Mouse (Mus musculus) B cell, adult 2 months (primary cell): ENCODE data around the gene Pias1.

ENCODE experiments used
- DNase-seq, 2 experiments: peaks; one replicate each; pipeline ENCODE4 v3.0.0; 2022

Pias1 gene

DNA sequence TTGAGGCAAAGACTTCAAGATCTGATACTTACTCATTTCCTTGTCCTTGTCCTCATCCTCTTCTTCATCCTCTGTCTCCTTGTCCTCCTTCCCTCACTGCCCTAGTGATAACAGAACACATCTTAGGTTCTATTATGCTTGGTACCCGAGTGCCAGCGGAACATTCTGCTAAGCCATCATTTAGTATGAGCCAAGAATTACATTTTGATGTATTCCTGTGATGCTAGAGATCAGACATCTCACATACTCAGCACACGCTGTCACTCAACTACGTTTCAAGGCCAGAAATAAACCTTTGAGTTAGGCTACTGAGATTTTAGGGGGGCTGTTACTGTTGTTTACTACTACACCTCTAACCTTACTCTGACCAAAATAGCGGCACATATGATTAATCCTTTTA is at the start of gene Pias1:
Gene Pias1, minus strand, starts transcription at position 101 of the 400 bp plus-strand sequence.
- no peak for DNase-seq

DNA sequence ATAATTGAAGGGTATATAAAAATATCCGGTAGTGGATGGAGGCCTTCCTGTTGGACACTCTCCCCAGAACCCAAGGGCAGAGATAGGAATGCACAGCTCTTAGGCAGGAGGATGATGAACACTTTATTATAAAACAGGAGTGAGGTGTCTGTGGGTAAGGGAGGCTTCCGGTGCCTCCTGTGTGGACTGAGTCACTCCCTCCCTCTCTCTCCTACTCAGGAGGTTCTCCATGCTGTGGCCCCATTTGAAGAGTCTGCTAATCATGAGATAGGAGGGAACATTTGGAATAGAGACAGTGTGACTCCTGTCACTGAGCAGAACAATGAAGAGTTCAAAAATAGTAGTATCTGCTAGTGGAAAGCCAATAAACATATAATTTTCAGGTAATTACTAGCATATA is 47.7 kb upstream of the Pias1 start:
- DNase-seq: no peak

DNA sequence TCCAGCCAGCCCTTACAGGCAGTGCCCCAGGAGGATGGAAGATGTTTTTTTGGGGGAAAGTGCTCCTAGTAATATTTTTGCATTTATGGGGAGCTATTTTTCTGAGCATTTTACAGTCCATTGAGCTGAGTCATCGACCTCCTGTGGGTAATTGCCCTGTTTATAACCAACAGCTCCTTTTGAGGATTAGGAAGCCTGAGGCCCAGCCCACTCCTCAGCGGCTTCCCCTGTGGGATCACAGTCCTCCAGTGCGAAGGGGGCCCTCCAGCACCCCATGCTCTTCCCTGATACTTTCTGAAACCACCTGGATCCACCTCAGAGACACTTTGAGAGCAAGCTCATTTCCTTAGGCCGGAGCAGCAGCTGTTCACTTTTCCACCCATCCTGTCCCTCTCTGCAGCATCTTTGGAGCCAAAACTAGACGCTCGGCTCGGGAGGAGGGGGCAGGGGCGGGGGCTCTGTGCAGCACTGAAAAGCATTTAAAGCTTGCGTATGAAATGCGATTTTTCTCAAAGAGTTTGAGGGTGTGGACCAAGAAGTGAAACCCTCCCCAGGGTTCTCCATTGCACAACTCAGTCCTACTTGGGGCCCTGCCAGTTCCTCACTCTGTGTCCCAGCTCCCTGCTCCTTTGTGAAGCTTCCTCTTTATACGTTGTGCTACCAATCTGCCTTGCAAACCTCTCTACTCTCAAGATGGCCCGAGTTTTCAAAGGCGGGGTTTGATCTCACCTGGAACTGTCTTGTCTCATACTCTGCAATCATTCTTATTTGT is 43.5 kb upstream of the Pias1 start:
- no peak for DNase-seq

DNA sequence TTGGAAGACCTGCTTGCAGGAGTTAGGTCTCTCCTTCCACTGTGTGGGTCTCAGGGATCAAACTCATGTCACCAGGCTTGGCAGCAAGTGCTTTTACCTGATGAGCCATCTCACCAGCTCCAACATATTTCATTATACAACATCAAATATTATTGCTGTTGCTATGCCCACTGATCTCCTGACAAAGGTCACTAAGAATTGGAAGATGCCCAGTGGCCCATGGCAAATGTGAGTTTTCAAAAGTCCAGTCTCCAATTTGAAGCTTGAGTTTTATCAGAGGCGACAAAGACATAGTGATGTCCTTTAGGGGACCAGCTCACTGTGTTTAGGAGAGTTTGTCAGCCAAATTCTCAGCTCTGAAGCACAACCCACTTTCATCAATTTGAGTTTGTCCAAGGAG is 34.8 kb upstream of the Pias1 start:
- no peak for DNase-seq

DNA sequence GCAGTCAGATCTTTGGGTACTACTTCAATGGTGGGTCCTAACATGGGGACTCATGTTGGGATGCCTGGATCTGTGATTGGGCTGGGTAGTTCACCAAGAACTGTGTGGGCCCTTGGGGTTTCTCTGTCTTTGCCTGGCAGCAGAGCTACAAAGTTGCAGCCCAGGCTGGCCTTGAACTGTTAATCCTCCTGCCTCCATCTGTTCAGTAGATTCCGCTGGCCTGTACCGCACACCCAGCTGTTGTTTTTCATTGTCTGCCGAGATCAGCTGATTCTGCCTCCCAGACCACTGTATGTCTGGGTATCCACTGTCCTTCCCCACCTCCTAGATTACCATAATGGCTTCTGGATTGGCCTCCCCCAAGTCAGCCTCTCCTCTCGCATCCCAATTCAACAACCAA is 19.6 kb upstream of the Pias1 start:
- DNase-seq: no peak

- DNase-seq: no peak
Measured at GRCm38 (mm10) chr9:63006081-63006820, 18.5 kb upstream of the Pias1 start.

- DNase-seq: no peak
Measured at GRCm38 (mm10) chr9:62998561-62998960, 10.8 kb upstream of the Pias1 start.

DNA sequence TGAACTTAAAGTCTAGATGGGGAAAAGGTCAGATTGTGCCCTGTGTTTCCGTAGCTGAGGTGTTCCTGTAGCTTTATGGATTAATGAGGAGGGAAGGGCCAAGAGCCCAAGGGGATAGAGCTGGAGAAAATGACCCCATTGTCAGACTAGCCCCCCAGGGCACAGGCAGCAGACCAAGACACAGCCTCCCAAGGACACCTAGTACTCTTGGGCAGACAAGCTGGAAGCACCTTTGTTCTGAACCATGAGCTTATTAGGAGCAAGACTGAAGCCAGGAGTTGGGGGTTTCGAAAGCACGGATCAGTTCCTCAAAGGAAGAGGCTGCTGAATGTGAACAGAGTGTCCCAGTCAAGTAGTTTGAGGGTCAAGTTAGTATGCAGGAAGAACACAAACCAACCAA is 9.9 kb upstream of the Pias1 start:
- DNase-seq: no peak

GRCm38 (mm10) chr9:62995186-62995585 is 7.5 kb upstream of the Pias1 start:
- no peak for DNase-seq

- DNase-seq: no peak
Measured at GRCm38 (mm10) chr9:62990134-62990533, 2.4 kb upstream of the Pias1 start.

GRCm38 (mm10) chr9:62980777-62981202 is 6.9 kb downstream of the Pias1 start:
- peak; percentile 99 to 100 for DNase-seq

DNA sequence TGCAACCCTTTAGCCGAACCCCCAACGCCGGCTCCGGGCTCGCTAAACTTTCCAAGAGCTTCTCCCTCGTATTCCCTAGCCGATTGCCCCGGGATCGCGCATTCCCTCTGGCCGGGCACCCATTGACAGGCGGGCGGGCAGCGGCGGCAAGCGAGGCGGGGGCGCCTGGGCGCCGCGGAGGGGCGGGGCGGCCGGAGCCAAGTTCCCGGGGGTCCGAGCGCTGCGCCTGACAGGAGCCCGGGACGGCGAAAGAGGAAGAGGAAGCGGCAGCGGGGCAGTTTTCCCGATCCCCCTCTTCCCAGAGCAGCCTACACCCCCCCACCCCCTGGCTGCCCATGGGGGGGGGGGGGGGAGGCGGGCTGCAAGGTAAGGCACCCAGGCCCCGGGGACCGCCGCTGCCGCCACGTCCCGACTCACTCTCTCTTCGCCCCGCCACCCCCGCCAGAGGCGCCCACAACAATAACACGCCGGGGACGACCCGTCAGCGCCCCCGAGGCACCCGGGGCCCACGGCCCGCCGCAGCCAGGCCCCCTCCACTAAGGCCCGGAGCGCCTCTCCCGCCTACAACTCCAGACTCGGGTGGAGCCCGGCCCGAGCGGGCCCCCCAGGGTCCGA is 7.5 kb downstream of the Pias1 start:
- DNase-seq: peak; percentile 40 to 42

DNA sequence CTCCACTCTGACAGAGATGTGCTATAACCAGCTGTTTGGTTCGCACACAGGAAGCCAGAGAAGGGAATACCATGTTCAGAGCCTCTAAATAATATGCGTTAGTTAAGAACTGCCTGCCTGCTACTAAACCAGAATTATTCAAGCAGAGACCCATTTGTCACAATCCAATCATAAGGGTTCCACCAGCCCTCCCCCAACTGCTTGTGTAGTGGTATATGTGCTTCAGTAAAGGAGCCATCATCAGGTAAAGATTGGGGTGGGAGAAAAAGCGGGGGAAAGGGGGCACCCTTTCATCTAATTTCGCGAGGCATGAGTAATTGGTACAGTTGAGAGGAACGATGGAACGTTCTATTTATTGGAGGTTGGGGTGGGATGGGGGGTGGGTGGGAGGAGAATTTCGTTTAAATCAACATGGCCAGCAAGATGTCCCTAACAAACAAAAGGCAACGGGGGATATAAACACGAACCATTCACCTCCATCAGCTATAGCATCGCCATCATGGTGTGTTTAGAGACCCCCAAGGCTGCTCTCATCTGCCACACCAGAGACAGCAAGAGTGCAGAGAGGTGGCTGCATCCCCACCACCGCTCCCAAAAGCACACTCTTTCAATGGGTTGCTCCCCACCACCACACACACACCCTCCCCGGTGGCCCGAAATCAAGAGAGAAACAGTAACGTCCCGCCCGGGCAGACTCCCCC is 8.1 kb downstream of the Pias1 start:
- peak; percentile 32 to 37 for DNase-seq

- peak in 1 of 2 experiments; percentile 29 for DNase-seq
Measured at GRCm38 (mm10) chr9:62977152-62977551, 10.6 kb downstream of the Pias1 start.

- no peak for DNase-seq
Measured at GRCm38 (mm10) chr9:62975830-62976229, 11.9 kb downstream of the Pias1 start.

GRCm38 (mm10) chr9:62974439-62974838 is 13.3 kb downstream of the Pias1 start:
- peak; percentile 69 to 73 for DNase-seq

DNA sequence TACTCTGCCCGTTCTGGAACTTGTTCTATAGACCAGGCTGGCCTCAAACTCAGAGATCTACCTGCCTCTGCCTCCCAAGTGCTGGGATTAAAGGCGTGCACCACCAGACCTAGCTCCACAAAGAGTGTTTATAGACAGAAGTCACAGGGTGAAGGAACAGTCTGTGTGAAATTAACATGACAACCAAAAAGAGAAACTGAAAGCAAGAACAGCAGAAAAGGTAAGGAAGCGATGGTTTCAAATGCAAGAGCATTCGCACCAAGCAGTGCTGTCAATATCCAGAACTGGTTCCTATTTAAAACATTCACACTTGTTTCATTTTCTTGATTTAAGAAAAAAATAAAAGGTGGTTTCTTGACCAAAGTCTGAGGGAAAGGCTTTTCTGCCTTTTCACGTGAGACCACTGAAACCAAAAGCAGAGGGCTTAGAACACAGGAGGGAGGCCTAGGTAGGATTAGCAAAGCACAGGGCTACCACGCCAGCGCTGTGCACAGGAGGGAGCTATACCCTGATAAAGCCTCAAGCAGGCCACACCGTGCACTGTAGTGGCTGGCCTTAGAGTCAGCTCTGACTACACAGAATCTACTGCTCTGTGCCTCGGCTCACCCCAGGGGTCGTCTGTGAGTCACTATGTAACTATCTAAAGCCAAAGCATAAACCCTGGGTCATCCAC is 15.5 kb downstream of the Pias1 start:
- peak; percentile 65 to 66 for DNase-seq

DNA sequence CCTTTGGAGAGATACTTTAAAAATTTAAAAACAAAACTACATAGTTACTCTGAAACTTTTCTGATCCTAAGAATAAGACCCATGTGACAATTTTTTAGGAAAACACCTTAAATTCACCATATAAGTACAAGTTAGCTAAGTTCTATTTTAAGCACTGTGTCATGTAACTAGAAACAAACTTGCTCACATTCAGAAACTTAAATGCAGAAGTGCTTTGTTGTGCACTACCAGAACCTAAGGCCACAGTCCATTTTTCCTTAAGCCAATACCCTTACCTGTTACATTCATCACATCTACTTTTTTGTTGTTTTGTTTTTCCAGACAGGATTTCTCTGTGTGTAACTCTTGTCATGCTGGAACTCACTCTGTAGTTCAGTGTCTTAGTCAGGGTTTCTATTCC is 17.4 kb downstream of the Pias1 start:
- no peak for DNase-seq

- no peak for DNase-seq
Measured at GRCm38 (mm10) chr9:62966018-62966417, 21.7 kb downstream of the Pias1 start.

DNA sequence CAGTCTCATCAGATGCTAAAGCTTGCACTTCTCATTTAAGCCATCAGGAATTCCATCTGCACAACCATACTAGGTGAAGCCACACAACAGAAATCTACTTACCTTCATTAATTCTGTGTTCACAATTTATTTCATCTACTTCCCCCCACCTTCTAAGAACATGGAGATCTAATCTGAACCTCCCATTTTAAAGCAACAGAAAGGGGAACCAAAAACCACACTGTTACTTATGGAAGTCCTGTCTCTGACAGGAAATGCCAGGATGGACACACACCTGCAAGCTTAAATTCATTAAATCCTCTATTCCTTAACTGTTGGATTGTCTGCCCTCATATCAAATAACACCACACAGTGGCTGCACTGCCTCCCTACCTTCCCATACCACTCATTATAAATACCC is 35.0 kb downstream of the Pias1 start:
- DNase-seq: no peak

DNA sequence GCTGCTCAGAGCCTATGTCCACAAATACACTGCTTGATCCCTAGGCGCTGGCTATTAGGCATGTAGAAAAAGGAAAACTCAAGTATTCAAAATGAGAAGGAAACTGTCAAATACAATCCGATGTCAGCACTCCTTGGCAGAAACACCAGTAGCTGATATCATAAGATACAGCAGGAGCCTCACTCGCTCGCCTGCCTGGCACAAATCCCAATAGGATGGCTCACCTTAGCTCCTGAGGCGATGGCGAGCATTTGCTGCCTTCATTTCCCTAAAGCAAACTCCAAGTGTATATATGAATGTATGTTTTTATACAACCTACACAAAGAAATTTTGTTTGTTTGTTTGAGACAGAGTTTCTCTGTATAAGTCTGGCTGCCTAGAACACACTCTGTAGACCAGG is 42.4 kb downstream of the Pias1 start:
- DNase-seq: no peak

DNA sequence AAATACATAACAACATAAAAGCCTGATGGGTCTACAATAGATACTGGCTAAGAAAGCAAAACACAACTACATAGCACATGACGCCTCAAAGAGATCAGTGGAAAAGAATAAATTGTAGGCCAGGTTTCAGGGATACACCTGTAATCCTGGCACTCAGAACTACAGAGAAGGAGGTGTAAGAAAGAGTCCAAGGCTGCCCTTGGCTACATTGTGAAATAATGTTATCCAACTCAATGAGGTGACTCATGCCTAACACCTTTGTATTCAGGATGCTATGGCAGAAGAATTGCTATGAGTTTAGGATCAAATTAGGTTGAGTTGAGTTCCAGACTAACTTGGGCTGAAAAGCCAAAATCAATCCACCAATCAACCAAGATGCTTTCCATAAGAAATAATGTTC is 43.7 kb downstream of the Pias1 start:
- no peak for DNase-seq

DNA sequence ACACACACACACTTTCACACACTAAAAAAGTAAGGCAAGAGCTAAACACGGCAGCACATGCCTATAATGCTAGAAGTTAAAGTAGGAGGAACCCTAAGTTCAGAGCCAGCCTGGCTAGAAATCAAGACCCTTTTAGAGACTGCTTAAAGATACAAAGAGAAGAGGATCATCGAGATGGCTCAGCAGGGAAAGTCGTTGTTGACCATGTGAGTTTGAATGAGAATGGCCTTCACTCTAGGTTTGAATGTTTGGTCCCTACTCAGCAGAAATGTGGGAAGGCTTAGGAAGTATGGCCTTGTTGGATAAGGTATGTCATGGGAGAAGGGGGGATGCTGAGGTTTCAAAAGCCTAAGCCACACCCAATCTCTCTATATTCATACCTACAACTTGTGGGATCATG is 46.8 kb downstream of the Pias1 start:
- no peak for DNase-seq
